Mouse (Mus musculus) intestine, embryonic 14.5 days (tissue): ENCODE data around the gene Spdef. TPM values are rescaled to one million over a fixed set of nuclear protein-coding genes. Genes with fewer than 3 reads are reported as not detected.

ENCODE experiments used
- ATAC-seq: fragments of 200-750 bp; cut with Nextera tagmentation; replicated peaks from 2 replicates; pipeline ENCODE4 v1.8.0; 2017; ENCODE audit warnings: low read depth, moderate number of reproducible peaks, moderate TSS enrichment, moderate library complexity; ENCODE audit not compliant: low FRiP score, low TSS enrichment
- DNase-seq: peaks from one replicate; pipeline ENCODE4 v3.0.0-alpha.2; 2018; ENCODE audit warnings: low spot score
- H3K27ac ChIP-seq: fragments of 300-500 bp; sonication (generic); 2 replicates; pipeline ENCODE4 v1.5.1; 2014; ENCODE audit warnings: low read depth, mild to moderate bottlenecking, control low read depth
- H3K27me3 ChIP-seq: fragments of 300-500 bp; sonication (generic); replicated peaks from 2 replicates; pipeline ENCODE4 v1.6.1; 2014; ENCODE audit warnings: low read length, control low read depth; ENCODE audit not compliant: control insufficient read depth, insufficient read depth
- H3K36me3 ChIP-seq: fragments of 300-500 bp; sonication (generic); 2 replicates; pipeline ENCODE4 v1.6.1; 2014; ENCODE audit warnings: low read length, control low read depth; ENCODE audit not compliant: control insufficient read depth, insufficient read depth
- H3K4me1 ChIP-seq: fragments of 300-500 bp; sonication (generic); replicated peaks from 2 replicates; pipeline ENCODE4 v1.6.1; 2014; ENCODE audit warnings: low read length, control low read depth, mixed read lengths; ENCODE audit not compliant: control insufficient read depth, insufficient read depth
- H3K4me2 ChIP-seq: fragments of 300-500 bp; sonication (generic); 2 replicates; pipeline ENCODE4 v1.6.1; 2014; ENCODE audit warnings: low read length
- H3K4me3 ChIP-seq: fragments of 300-500 bp; sonication (generic); 2 replicates; pipeline ENCODE4 v1.5.1; 2014; ENCODE audit warnings: low read depth, low read length, control low read depth, mixed read lengths
- H3K9ac ChIP-seq: fragments of 300-500 bp; sonication (generic); 2 replicates; pipeline ENCODE4 v1.6.1; 2014; ENCODE audit warnings: mild to moderate bottlenecking, low read length
- H3K9me3 ChIP-seq: fragments of 300-500 bp; sonication (generic); 2 replicates; pipeline ENCODE4 v1.6.1; 2016; ENCODE audit warnings: low read length, control low read depth; ENCODE audit not compliant: control insufficient read depth
- WGBS: fragments of 180-500 bp; shearing (Covaris S2); extraction: QIAGEN DNeasy Blood & Tissue Kit; methylation state at CpG from one replicate; pipeline ENCODE4 v1.1.7; 2014; 5-methylcytosine and 5-hydroxymethylcytosine counted together
- polyA plus RNA-seq: library from polyadenylated mRNA; unstranded; fragments of >200 nt; fragmentation: Nextera tagmentation; extraction: Ambion mirVana; gene quantifications from 2 replicates; pipeline ENCODE4 v1.2.1, GENCODE M21; 2014

Spdef gene
- 8.6 and 12.0 TPM in 2 replicates for polyA plus RNA-seq

- Histone ChIP-seq H3K27ac (no peak within 1 kb of the TSS), H3K4me1 (peaks cover 18% of the 10 kb centered on the region), H3K36me3 (no peaks in the 10 kb centered on the region), H3K4me2 (no peak within 1 kb of the TSS), H3K4me3 (no peak within 1 kb of the TSS), H3K9ac (0 out of 2 replicates have a peak within 1 kb of the TSS, but pooled peaks have one; percentile 5), H3K9me3 (0 out of 2 replicates have a peak, but pooled peaks cover 3% of the 10 kb centered on the region), H3K27me3 (no peaks in the 10 kb centered on the region)
- ATAC-seq (no peak), DNase-seq (no peak)
- WGBS: 63% methylated on average over 10 of the region's 10 CpGs
These were observed at the start of gene Spdef for GRCm38 (mm10) chr17:27728770-27729169. Gene Spdef (minus strand): TSS chr17:27728955.

- no peak overlapping the region for H3K4me3 ChIP-seq
- H3K4me1 ChIP-seq: no peaks in the 10 kb centered on the region
- H3K9me3 ChIP-seq: no peaks in the 10 kb centered on the region
- no peaks in the 10 kb centered on the region for H3K27me3 ChIP-seq
- DNase-seq: no peak
- H3K36me3 ChIP-seq: peaks cover 31% of the 10 kb centered on the region
- H3K27ac ChIP-seq: no peak overlapping the region
- 64% methylated on average over 6 of the region's 6 CpGs for WGBS
- no peak for ATAC-seq
- no peak overlapping the region for H3K9ac ChIP-seq
- no peak overlapping the region for H3K4me2 ChIP-seq
These were observed 49.1 kb upstream of the Spdef start for GRCm38 (mm10) chr17:27777823-27778222.

DNA sequence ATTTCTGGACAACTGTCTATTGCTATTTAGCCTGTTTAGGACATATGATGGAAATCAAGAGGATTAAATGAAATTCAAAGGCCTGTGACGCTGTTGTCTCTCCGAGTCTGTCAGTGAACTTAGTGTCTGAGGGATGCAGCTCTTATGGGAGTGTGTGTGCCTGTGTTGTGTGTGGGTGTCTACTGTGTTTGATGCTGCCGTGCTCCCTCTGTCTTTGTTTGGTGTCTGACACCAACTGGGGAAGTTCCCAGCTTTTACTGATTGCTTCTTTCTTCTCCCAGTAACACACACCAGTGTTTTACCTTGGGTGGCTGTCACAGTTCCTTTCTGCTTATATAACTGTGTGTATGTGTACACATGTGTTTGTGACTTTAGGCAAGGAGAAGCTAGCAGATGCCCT, 45.4 kb upstream of the Spdef start:
- Histone ChIP-seq H3K9me3 (no peaks in the 10 kb centered on the region), H3K9ac (no peak overlapping the region), H3K4me1 (no peaks in the 10 kb centered on the region), H3K27me3 (no peaks in the 10 kb centered on the region), H3K36me3 (peaks cover 29% of the 10 kb centered on the region), H3K27ac (no peak overlapping the region), H3K4me2 (no peak overlapping the region), H3K4me3 (no peak overlapping the region)
- DNase-seq: no peak
- WGBS: 91% methylated on average over 3 of the region's 3 CpGs
- no peak for ATAC-seq

- H3K9ac ChIP-seq: no peak overlapping the region
- H3K36me3 ChIP-seq: peaks cover 34% of the 10 kb centered on the region
- H3K9me3 ChIP-seq: no peaks in the 10 kb centered on the region
- no peak overlapping the region for H3K4me2 ChIP-seq
- H3K27me3 ChIP-seq: no peaks in the 10 kb centered on the region
- DNase-seq (no peak), ATAC-seq (no peak)
- no peak overlapping the region for H3K27ac ChIP-seq
- 81% methylated on average over 6 of the region's 6 CpGs for WGBS
- H3K4me3 ChIP-seq: no peak overlapping the region
- no peaks in the 10 kb centered on the region for H3K4me1 ChIP-seq
These were observed 42.9 kb upstream of the Spdef start for GRCm38 (mm10) chr17:27771616-27772015.

DNA sequence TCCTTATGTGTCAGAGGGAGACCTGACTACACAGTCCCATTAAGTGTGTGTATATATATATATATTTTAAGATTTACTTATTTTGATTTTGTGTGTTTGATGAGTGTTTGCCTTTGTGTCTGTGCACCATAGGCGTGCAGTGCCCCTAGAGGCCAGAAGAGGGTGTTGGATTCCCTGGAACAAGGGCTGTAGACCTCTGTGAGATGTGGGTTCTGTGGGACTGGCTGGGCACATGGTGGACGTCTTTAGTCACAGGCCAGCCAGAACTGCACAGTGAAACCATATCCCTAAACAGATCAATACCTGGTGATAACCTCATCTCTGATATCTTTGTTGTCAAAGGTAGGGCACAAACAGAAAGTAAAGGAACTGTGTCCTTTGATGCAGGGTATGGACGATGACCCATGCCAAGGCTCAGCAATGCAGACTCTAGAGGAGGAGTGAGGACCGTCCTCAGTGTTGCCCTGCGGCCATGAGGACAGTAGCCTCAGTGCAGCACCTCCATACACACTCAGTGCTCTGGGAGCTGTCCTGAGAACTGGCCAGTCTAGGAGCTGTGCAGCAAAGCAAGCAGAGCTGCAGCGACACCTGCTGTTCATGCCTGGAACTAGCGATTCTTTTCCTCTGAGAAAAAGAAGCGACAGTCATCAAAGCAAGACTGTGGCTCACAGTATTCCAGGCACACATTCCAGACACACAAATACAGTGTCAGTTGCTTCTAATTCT, 40.2 kb upstream of the Spdef start:
- no peaks in the 10 kb centered on the region for H3K27me3 ChIP-seq
- H3K4me2 ChIP-seq: no peak overlapping the region
- no peak overlapping the region for H3K4me3 ChIP-seq
- H3K4me1 ChIP-seq: no peaks in the 10 kb centered on the region
- ATAC-seq (no peak; the same call in 1 of the 2 replicates), DNase-seq (peak; percentile 86)
- peaks cover 45% of the 10 kb centered on the region for H3K36me3 ChIP-seq
- H3K9ac ChIP-seq: no peak overlapping the region
- WGBS: 61% methylated on average over 8 of the region's 8 CpGs
- peaks cover 6% of the 10 kb centered on the region for H3K9me3 ChIP-seq
- no peak overlapping the region for H3K27ac ChIP-seq

DNA sequence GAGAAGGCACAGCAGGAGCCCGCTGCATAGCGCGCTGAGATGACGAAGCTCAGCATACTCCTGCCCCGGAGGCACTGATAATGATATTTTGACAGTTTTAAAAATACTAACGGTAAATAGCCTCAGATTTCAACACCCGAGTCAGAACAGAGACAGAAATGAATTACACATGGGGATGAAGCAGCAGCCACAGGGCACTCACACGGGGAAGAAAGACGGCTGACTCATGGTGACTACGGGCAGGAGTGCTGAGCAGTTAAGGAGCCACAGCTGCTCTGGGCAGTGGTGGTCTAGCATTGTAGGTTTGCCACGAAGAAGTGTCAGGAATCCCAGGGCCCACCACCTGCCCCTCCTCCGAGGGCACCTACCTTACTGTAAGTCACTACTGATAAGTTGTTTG, 38.8 kb upstream of the Spdef start:
- WGBS: 91% methylated on average over 12 of the region's 12 CpGs
- H3K4me3 ChIP-seq: no peak overlapping the region
- H3K27me3 ChIP-seq: no peaks in the 10 kb centered on the region
- ATAC-seq: no peak
- DNase-seq: no peak
- H3K9me3 ChIP-seq: peaks cover 6% of the 10 kb centered on the region
- H3K36me3 ChIP-seq: peaks cover 53% of the 10 kb centered on the region
- no peak overlapping the region for H3K27ac ChIP-seq
- H3K9ac ChIP-seq: no peak overlapping the region
- H3K4me2 ChIP-seq: no peak overlapping the region
- H3K4me1 ChIP-seq: no peaks in the 10 kb centered on the region

- Histone ChIP-seq H3K27me3 (no peaks in the 10 kb centered on the region), H3K27ac (no peak overlapping the region), H3K9me3 (peaks cover 6% of the 10 kb centered on the region), H3K4me3 (no peak overlapping the region), H3K9ac (no peak overlapping the region), H3K36me3 (peaks cover 52% of the 10 kb centered on the region), H3K4me1 (0 out of 2 replicates have a peak, but pooled peaks cover 1% of the 10 kb centered on the region), H3K4me2 (no peak overlapping the region)
- 88% methylated on average over 5 of the region's 5 CpGs for WGBS
- DNase-seq: no peak
- no peak for ATAC-seq
These were observed 38.4 kb upstream of the Spdef start for GRCm38 (mm10) chr17:27767120-27767519.

- DNase-seq: no peak
- Histone ChIP-seq H3K9ac (no peak overlapping the region), H3K4me3 (no peak overlapping the region), H3K27ac (no peak overlapping the region), H3K36me3 (peaks cover 49% of the 10 kb centered on the region), H3K4me2 (no peak overlapping the region), H3K4me1 (peaks cover 6% of the 10 kb centered on the region; the same call in 1 of the 2 replicates), H3K27me3 (no peaks in the 10 kb centered on the region), H3K9me3 (peaks cover 6% of the 10 kb centered on the region)
- no peak for ATAC-seq
- WGBS: 94% methylated on average over 6 of the region's 6 CpGs
These were observed 36.3 kb upstream of the Spdef start for GRCm38 (mm10) chr17:27765066-27765465.

DNA sequence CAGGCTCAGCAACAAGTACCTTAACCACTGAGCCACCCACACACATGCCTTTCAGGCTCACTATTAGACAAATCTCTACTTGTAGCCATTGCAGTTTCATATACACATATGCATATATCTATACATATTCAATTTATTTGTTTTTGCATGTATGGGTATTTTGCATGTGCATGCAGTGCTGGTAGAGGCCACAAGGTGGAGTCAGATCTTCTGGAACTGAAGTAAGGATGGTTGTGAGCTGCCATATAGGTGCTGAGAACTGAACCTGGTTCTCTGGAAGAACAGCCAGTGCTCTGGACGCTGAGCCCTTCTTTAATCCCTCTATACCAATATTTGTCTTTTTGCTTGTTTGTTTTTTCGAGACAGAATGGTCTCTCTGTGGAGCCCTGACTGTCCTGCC, 35.7 kb upstream of the Spdef start:
- Histone ChIP-seq H3K27me3 (no peaks in the 10 kb centered on the region), H3K9ac (no peak overlapping the region), H3K4me1 (peaks cover 6% of the 10 kb centered on the region; the same call in 1 of the 2 replicates), H3K4me2 (no peak overlapping the region), H3K36me3 (peaks cover 49% of the 10 kb centered on the region), H3K27ac (no peak overlapping the region), H3K4me3 (no peak overlapping the region), H3K9me3 (peaks cover 6% of the 10 kb centered on the region)
- ATAC-seq (no peak), DNase-seq (no peak)
- 85% methylated on average over 2 of the region's 2 CpGs for WGBS
